Mouse (Mus musculus): Measurements from ENCODE around the gene Fmo5. TPM values are rescaled to one million over a fixed set of nuclear protein-coding genes. Genes with fewer than 3 reads are reported as not detected.

Fmo5 gene
- polyA plus RNA-seq, 1 experiment from 2014 or later = 2.8 TPM

- 84% methylated on average over 4 of the region's 4 CpGs for whole genome bisulfite sequencing (ENCODE audit: insufficient replicate concordance)
- Histone ChIP-seq H3K27me3 (ENCODE audit: control insufficient read depth, insufficient read depth, low read length) (no peaks in the 10 kb centered on the region), H3K9me3 (replicated peaks; ENCODE audit: control insufficient read depth, low read length) (no peaks in the 10 kb centered on the region), H3K4me2 (no peak overlapping the region), H3K9ac (ENCODE audit: low read depth, low read length) (no peak overlapping the region), H3K4me1 (ENCODE audit: control insufficient read depth, insufficient read depth, low read length) (no peaks in the 10 kb centered on the region), H3K27ac (ENCODE audit: low read depth, low read length) (no peak overlapping the region), H3K36me3 (ENCODE audit: control insufficient read depth, insufficient read depth, low read length) (no peaks in the 10 kb centered on the region), H3K4me3 (ENCODE audit: low read depth, low read length) (no peak overlapping the region)
- ATAC-seq (replicated peaks; ENCODE audit: insufficient number of reproducible peaks, low FRiP score, low TSS enrichment) = no peak
Observed at GRCm38 (mm10) chr3:97620657-97621056, 7.9 kb upstream of the Fmo5 start.

GRCm38 (mm10) chr3:97624611-97625010 lies 4.0 kb upstream of the Fmo5 start:
- Histone ChIP-seq H3K27me3 (ENCODE audit: control insufficient read depth, insufficient read depth, low read length) (no peaks in the 10 kb centered on the region), H3K4me1 (ENCODE audit: control insufficient read depth, insufficient read depth, low read length) (no peaks in the 10 kb centered on the region), H3K9me3 (replicated peaks; ENCODE audit: control insufficient read depth, low read length) (no peaks in the 10 kb centered on the region), H3K4me2 (no peak overlapping the region), H3K4me3 (ENCODE audit: low read depth, low read length) (no peak overlapping the region), H3K27ac (ENCODE audit: low read depth, low read length) (no peak overlapping the region), H3K9ac (ENCODE audit: low read depth, low read length) (no peak overlapping the region), H3K36me3 (ENCODE audit: control insufficient read depth, insufficient read depth, low read length) (no peaks in the 10 kb centered on the region)
- ATAC-seq (replicated peaks; ENCODE audit: insufficient number of reproducible peaks, low FRiP score, low TSS enrichment) = no peak
- 53% methylated on average over 2 of the region's 2 CpGs for WGBS (ENCODE audit: insufficient replicate concordance)

- Histone ChIP-seq H3K9me3 (replicated peaks; ENCODE audit: control insufficient read depth, low read length) (no peaks in the 10 kb centered on the region), H3K4me3 (ENCODE audit: low read depth, low read length) (peak overlapping the region; percentile 57), H3K27ac (ENCODE audit: low read depth, low read length) (no peak overlapping the region), H3K4me2 (peak overlapping the region; percentile 66), H3K27me3 (ENCODE audit: control insufficient read depth, insufficient read depth, low read length) (no peaks in the 10 kb centered on the region), H3K36me3 (ENCODE audit: control insufficient read depth, insufficient read depth, low read length) (no peaks in the 10 kb centered on the region), H3K4me1 (ENCODE audit: control insufficient read depth, insufficient read depth, low read length) (no peaks in the 10 kb centered on the region), H3K9ac (ENCODE audit: low read depth, low read length) (no peak overlapping the region; the same call in 1 of the 2 replicates)
- 71% methylated on average over 7 of the region's 7 CpGs for WGBS (ENCODE audit: insufficient replicate concordance)
- ATAC-seq (replicated peaks; ENCODE audit: insufficient number of reproducible peaks, low FRiP score, low TSS enrichment) = no peak
Observed at GRCm38 (mm10) chr3:97627893-97628292, 711 bp upstream of the Fmo5 start.

GRCm38 (mm10) chr3:97629941-97630340 lies 1.3 kb downstream of the Fmo5 start:
- no peaks in the 10 kb centered on the region for H3K9me3 ChIP-seq (replicated peaks; ENCODE audit: control insufficient read depth, low read length)
- no peak for ATAC-seq (replicated peaks; ENCODE audit: insufficient number of reproducible peaks, low FRiP score, low TSS enrichment)
- WGBS (ENCODE audit: insufficient replicate concordance) = 80% methylated on average over 4 of the region's 4 CpGs

GRCm38 (mm10) chr3:97630746-97631145 lies 2.1 kb downstream of the Fmo5 start:
- H3K27me3 ChIP-seq (ENCODE audit: control insufficient read depth, insufficient read depth, low read length) = no peaks in the 10 kb centered on the region
- ATAC-seq (replicated peaks; ENCODE audit: insufficient number of reproducible peaks, low FRiP score, low TSS enrichment) = no peak
- H3K4me2 ChIP-seq = no peak overlapping the region
- no peaks in the 10 kb centered on the region for H3K9me3 ChIP-seq (replicated peaks; ENCODE audit: control insufficient read depth, low read length)
- H3K9ac ChIP-seq (ENCODE audit: low read depth, low read length) = no peak overlapping the region
- H3K4me3 ChIP-seq (ENCODE audit: low read depth, low read length) = no peak overlapping the region
- H3K36me3 ChIP-seq (ENCODE audit: control insufficient read depth, insufficient read depth, low read length) = no peaks in the 10 kb centered on the region
- no peaks in the 10 kb centered on the region for H3K4me1 ChIP-seq (ENCODE audit: control insufficient read depth, insufficient read depth, low read length)
- H3K27ac ChIP-seq (ENCODE audit: low read depth, low read length) = no peak overlapping the region
- 85% methylated on average over 4 of the region's 4 CpGs for WGBS (ENCODE audit: insufficient replicate concordance)

More at GRCm38 (mm10) chr3:97629941-97630340, 1.3 kb downstream of the Fmo5 start:
- Histone ChIP-seq H3K36me3 (ENCODE audit: control insufficient read depth, insufficient read depth, low read length) (no peaks in the 10 kb centered on the region), H3K9ac (ENCODE audit: low read depth, low read length) (no peak overlapping the region), H3K4me3 (ENCODE audit: low read depth, low read length) (no peak overlapping the region), H3K4me1 (ENCODE audit: control insufficient read depth, insufficient read depth, low read length) (no peaks in the 10 kb centered on the region), H3K27ac (ENCODE audit: low read depth, low read length) (no peak overlapping the region), H3K4me2 (no peak overlapping the region), H3K27me3 (ENCODE audit: control insufficient read depth, insufficient read depth, low read length) (no peaks in the 10 kb centered on the region)

GRCm38 (mm10) chr3:97631258-97631860 lies 2.8 kb downstream of the Fmo5 start:
- H3K4me3 ChIP-seq (ENCODE audit: low read depth, low read length) = no peak overlapping the region
- no peaks in the 10 kb centered on the region for H3K27me3 ChIP-seq (ENCODE audit: control insufficient read depth, insufficient read depth, low read length)
- no peak for ATAC-seq (replicated peaks; ENCODE audit: insufficient number of reproducible peaks, low FRiP score, low TSS enrichment)
- no peak overlapping the region for H3K27ac ChIP-seq (ENCODE audit: low read depth, low read length)
- no peaks in the 10 kb centered on the region for H3K36me3 ChIP-seq (ENCODE audit: control insufficient read depth, insufficient read depth, low read length)
- H3K9ac ChIP-seq (ENCODE audit: low read depth, low read length) = no peak overlapping the region
- H3K4me2 ChIP-seq = no peak overlapping the region
- H3K9me3 ChIP-seq (replicated peaks; ENCODE audit: control insufficient read depth, low read length) = no peaks in the 10 kb centered on the region
- H3K4me1 ChIP-seq (ENCODE audit: control insufficient read depth, insufficient read depth, low read length) = no peaks in the 10 kb centered on the region
- 80% methylated on average over 8 of the region's 8 CpGs for WGBS (ENCODE audit: insufficient replicate concordance)

- Histone ChIP-seq H3K36me3 (ENCODE audit: control insufficient read depth, insufficient read depth, low read length) (no peaks in the 10 kb centered on the region), H3K4me3 (ENCODE audit: low read depth, low read length) (no peak overlapping the region), H3K9me3 (replicated peaks; ENCODE audit: control insufficient read depth, low read length) (no peaks in the 10 kb centered on the region), H3K4me2 (no peak overlapping the region), H3K27me3 (ENCODE audit: control insufficient read depth, insufficient read depth, low read length) (no peaks in the 10 kb centered on the region), H3K9ac (ENCODE audit: low read depth, low read length) (no peak overlapping the region), H3K27ac (ENCODE audit: low read depth, low read length) (no peak overlapping the region), H3K4me1 (ENCODE audit: control insufficient read depth, insufficient read depth, low read length) (no peaks in the 10 kb centered on the region)
- ATAC-seq (replicated peaks; ENCODE audit: insufficient number of reproducible peaks, low FRiP score, low TSS enrichment) = no peak
- 71% methylated on average over 4 of the region's 4 CpGs for WGBS (ENCODE audit: insufficient replicate concordance)
Observed at GRCm38 (mm10) chr3:97633456-97633855, 4.9 kb downstream of the Fmo5 start.

- 67% methylated on average over 3 of the region's 3 CpGs for WGBS (ENCODE audit: insufficient replicate concordance)
- Histone ChIP-seq H3K9me3 (replicated peaks; ENCODE audit: control insufficient read depth, low read length) (no peaks in the 10 kb centered on the region), H3K9ac (ENCODE audit: low read depth, low read length) (no peak overlapping the region), H3K36me3 (ENCODE audit: control insufficient read depth, insufficient read depth, low read length) (no peaks in the 10 kb centered on the region), H3K27me3 (ENCODE audit: control insufficient read depth, insufficient read depth, low read length) (no peaks in the 10 kb centered on the region), H3K4me1 (ENCODE audit: control insufficient read depth, insufficient read depth, low read length) (no peaks in the 10 kb centered on the region), H3K4me3 (ENCODE audit: low read depth, low read length) (no peak overlapping the region), H3K4me2 (no peak overlapping the region), H3K27ac (ENCODE audit: low read depth, low read length) (no peak overlapping the region)
- no peak for ATAC-seq (replicated peaks; ENCODE audit: insufficient number of reproducible peaks, low FRiP score, low TSS enrichment)
Observed at GRCm38 (mm10) chr3:97634288-97634761, 5.7 kb downstream of the Fmo5 start.

- Histone ChIP-seq H3K27me3 (ENCODE audit: control insufficient read depth, insufficient read depth, low read length) (no peaks in the 10 kb centered on the region), H3K27ac (ENCODE audit: low read depth, low read length) (no peak overlapping the region), H3K4me2 (no peak overlapping the region), H3K9ac (ENCODE audit: low read depth, low read length) (no peak overlapping the region), H3K36me3 (ENCODE audit: control insufficient read depth, insufficient read depth, low read length) (0 out of 2 replicates have a peak, but pooled peaks cover 3% of the 10 kb centered on the region), H3K9me3 (replicated peaks; ENCODE audit: control insufficient read depth, low read length) (no peaks in the 10 kb centered on the region), H3K4me3 (ENCODE audit: low read depth, low read length) (no peak overlapping the region), H3K4me1 (ENCODE audit: control insufficient read depth, insufficient read depth, low read length) (no peaks in the 10 kb centered on the region)
- WGBS (ENCODE audit: insufficient replicate concordance) = 87% methylated on average over 4 of the region's 4 CpGs
- ATAC-seq (replicated peaks; ENCODE audit: insufficient number of reproducible peaks, low FRiP score, low TSS enrichment) = no peak
Observed at GRCm38 (mm10) chr3:97641396-97641795, 12.8 kb downstream of the Fmo5 start.
